Mouse (Mus musculus): Measurements from ENCODE around the gene Iqgap1. TPM values are rescaled to one million over a fixed set of nuclear protein-coding genes. Genes with fewer than 3 reads are reported as not detected.
A peak's percentile ranks its signal among the peaks of the same experiment; 100 is the strongest.

Gene Iqgap1
- total RNA-seq, 2 experiments from 2014 or later, result 15.7 to 17.2 TPM

DNA sequence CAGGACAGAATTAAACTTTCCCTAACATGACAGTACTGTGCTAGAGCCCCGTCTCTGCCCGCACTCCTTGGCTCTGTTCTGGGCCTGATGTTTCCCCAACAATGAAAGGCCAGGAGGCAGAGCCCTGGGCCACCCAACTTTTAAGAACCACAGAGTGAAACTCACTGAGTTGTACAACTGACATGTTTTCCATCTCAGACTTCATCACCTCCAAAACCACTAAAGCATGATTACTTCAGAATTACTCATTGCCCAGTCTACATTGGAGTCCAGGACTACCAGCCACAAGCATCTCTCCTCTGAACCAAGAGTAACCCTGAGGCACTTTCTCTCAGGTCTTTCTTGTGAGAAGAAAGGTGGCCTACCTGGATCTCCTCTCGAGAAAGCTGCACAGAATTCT is 83.1 kb downstream of the Iqgap1 start:
- DNase-seq, result no peak
- intact Hi-C loops (cut with DNase I), result loop anchor here (5.0 to 10.0 kb wide), 2 partner anchors 60 to 412 kb away; no protein-coding TSS in a partner anchor

DNA sequence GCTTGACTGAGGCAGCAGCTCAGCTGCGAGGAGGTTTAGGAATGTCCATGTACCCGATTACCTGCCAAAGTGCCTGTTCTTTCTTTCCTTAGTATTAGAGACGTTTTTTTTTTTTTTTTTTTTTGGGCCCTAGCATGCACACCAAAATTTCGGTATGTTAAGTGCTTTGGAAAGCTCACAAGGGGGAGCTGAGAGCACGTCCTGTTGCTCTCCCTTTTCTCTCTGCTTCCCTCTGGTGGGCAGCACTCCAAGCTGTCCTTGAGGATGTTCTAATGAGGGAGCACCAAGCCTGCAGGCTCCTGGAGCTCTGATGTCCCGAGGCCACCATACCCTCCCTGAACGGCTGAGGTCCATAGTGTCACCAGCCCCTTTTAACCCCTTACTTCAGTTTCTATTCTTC is 84.8 kb downstream of the Iqgap1 start:
- intact Hi-C loops (cut with DNase I), result loop anchor here (1.0 to 10.0 kb wide), 3 partner anchors 61 to 414 kb away; no protein-coding TSS in a partner anchor
- DNase-seq, result peak; percentile 59 to 76

DNA sequence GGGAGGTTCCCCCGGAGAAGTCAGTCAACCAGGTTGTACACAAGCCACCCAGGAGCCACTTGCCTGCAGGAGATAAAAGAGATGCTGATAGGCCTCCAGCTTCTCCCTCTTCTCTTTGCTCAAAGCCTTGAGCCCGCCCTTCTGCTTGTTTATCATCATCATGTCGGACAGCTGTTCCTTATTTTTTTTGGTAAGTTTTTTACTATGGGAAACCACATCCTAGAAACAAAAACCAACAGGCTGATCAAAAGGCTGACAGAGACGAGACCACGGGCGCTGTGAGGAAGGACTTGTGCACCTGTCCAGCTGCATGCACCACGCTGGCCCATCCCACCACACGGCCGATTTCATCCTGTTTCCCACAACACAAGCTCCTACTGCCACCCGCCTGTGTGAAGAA is 89.6 kb downstream of the Iqgap1 start:
- no peak for DNase-seq
- intact Hi-C loops (cut with DNase I), result no loop called here

DNA sequence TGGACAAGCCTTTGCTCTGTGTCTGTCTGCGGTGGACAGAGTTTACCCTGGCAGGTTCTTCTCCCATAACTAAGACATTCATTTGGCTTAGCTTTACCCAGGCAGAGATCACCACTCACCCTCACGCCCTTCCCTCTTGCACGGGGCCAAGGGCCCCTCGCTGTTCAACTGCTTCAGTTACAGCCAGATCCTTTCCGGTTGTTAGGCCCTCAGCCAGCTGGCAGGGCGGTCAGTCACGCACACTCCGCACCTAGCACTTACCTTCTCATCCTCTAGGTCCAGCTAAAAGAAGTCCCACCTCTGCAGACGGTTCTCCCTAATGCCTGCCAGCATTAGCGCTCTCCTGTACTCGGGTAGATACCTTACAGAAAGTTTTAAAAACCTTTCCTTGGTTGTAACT is 92.8 kb downstream of the Iqgap1 start:
- DNase-seq, result no peak
- intact Hi-C loops (cut with DNase I), result no loop called here

DNA sequence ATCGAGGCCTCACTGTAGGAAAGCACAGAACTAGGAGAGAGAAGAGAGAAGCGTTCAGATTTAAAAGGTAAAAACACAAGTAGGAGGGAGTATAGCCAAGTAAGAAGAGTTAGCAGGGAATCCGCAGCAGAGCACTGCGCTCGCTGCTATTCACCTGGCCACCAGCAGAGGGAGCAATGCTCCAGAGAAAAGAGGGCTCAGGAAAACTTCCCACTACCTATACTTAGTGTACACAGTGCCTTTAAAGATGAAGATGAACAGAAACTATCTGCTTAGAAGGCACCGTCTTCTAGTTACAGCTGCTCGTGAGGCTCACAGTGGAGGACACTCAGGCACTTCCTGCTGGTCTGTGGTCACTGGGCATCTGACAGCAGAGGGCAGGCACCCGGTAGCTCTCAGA is 96.1 kb downstream of the Iqgap1 start:
- intact Hi-C loops (cut with DNase I), result loop anchor here (1.0 kb wide), 1 partner anchor 120 kb away; no protein-coding TSS in a partner anchor
- peak; percentile 43 to 59 for DNase-seq

DNA sequence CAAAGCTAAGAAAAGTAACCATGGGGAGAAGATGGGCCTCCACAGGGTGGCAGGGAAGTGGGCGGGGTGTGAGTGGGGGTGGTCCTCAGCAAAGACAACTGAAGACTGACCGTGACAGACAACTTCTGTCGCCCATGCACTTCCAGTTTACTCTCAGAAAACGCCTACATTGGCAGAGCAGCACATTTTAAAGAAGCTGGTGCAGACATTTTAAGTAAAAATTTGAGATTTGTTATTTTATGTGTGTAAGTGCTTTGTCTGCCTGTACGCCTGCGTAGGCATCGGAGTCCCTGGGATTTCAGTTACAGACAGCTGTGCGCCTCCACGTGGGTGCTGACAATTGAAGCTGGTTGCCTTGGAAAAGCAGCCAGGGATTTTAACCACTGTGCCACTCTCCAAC is 104.7 kb downstream of the Iqgap1 start:
- intact Hi-C loops (cut with DNase I), result no loop called here
- no peak for DNase-seq

DNA sequence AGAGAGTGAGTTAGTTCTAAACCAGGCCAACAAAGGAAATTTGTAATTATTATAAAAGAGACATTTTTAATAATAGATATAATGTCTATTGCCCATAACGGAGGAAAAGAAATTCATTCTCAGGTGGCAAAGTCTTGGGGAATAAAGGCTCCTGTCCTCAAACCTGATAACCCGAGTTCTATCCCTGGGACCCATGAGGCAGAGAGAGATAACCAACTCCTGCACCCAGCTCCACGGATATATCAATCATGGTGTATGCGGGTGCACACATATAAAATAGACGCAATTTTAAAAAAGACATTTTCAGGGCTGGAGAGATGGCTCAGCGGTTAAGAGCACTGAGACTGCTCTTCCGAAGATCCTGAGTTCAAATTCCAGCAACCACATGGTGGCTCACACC is 106.2 kb downstream of the Iqgap1 start:
- intact Hi-C loops (cut with DNase I), result loop anchor here (10.0 kb wide), 1 partner anchor 335 kb away; the partner anchor contains the start of gene Fes
- DNase-seq, result no peak

DNA sequence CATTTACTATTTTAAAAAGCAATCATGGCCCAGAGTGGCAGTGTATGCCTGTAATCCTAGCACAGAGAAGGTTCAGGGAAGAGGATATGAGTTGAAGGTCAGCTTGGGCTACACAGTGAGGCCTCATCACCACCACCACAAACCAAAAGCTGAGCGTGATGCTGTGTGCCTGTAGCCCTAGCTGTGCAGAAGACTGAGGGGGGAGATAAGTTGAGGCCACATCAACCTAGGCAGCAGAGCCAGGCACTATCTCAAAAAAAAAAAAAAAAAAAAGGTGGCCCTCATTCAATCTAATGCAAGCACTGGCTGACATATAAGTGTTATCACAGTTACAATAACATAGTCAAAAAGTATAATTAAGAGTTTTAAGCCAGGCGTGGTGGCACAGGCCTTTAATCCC is 106.7 kb downstream of the Iqgap1 start:
- intact Hi-C loops (cut with DNase I), result loop anchor here (10.0 kb wide), 1 partner anchor 334 kb away; the partner anchor contains the start of gene Fes

DNA sequence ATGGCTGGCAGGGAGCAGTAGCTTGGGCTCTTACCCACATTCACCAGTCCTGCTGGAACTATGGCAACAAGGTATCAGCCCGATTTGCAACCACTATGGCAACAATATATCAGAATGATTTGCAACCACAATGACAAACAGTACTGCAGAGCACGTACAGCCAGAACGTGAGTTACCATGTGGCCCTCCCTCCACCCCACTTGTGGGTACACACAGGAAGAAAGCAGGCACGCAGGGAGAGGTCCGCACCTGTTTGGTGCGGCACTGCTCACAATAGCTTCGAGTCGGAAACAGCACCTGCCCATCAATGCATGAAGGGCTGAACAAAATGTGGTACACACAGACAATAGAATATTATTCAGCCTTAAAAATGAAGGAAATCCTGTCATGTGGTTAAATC is 107.3 kb downstream of the Iqgap1 start:
- no peak for DNase-seq
- intact Hi-C loops (cut with DNase I), result loop anchor here (10.0 kb wide), 1 partner anchor 334 kb away; the partner anchor contains the start of gene Fes

More for the DNA sequence above, 106.7 kb downstream of the Iqgap1 start:
- no peak for DNase-seq

DNA sequence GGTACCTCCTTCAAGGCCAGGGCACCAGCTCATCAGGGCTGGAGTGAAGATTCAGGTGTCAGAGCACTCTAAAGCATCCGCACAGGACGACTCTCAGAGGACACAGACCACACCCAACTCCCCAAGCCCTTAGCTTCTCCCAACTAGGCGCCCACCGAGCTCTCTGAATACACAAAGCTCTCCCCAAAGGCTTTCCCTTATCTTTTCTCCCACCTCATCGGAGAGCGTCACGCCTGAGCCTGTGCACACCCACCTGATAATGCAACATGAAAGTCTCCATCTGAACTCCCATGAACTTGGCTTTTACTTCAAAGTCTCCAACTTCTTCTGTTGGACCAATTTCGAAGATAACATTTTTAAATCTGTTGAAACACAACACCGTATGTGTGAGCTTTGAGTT is 109.0 kb downstream of the Iqgap1 start:
- intact Hi-C loops (cut with DNase I), result loop anchor here (10.0 kb wide), 1 partner anchor 332 kb away; the partner anchor contains the start of gene Fes
- no peak for DNase-seq

DNA sequence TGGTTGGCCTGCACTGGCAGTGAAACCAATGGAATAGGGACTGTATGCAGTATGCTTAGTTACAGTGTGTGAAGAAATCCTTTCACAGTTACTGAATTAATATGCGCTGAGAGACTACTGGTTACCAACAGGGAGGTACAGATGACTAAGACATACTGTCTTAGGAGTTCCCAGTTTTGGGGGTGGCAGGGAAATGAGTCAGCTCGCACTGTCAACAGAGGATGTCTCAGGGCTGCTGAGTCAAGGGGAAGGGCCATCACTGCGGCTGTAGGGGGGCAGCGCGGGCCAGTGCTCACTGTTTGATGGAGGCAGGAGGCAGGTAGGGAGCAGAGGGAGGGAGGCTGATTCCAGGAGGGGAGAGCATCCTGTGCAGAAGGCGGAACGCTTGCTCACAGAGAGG is 110.5 kb downstream of the Iqgap1 start:
- intact Hi-C loops (cut with DNase I), result loop anchor here (10.0 kb wide), 1 partner anchor 331 kb away; the partner anchor contains the start of gene Fes
- DNase-seq, result no peak

DNA sequence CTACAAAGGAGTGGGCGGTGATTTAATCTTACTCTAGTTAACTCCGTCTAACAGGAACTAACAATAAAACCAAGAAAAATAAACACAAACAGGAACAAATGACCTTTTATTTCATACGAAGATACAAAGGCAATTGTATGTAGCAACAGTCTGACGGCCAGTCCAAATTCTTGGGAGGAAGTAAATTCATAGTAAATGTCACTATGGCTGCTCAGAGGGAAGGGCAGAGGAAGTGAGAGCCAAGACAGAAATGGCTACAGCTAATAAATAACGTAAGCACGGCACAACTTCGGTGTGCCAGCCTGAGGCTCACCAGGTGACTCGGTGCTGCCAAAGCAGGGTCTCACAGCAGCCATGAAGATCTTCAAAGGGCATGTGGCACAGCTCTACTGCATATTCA is 114.3 kb downstream of the Iqgap1 start:
- intact Hi-C loops (cut with DNase I), result loop anchor here (10.0 kb wide), 1 partner anchor 327 kb away; the partner anchor contains the start of gene Fes
- DNase-seq, result no peak

DNA sequence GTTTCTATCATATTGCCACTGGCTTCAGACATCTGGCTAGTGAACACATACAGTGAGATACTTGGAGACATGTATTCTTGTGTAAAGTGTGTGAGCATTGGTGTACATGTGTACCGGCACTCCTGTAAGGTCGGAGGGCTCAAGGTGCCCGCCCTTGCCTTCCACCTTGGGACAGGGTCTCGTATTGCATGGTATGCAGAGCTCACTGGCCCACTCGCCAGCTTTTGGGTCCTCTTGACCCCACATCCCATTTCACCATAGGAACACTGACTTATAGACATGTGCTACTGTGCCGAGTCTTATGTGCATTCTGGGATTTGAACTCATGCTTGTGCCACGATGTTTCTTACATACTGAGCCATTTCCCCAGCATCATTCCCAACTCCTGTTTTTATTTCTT is 115.4 kb downstream of the Iqgap1 start:
- intact Hi-C loops (cut with DNase I), result loop anchor here (10.0 kb wide), 1 partner anchor 326 kb away; the partner anchor contains the start of gene Fes
- DNase-seq, result no peak

DNA sequence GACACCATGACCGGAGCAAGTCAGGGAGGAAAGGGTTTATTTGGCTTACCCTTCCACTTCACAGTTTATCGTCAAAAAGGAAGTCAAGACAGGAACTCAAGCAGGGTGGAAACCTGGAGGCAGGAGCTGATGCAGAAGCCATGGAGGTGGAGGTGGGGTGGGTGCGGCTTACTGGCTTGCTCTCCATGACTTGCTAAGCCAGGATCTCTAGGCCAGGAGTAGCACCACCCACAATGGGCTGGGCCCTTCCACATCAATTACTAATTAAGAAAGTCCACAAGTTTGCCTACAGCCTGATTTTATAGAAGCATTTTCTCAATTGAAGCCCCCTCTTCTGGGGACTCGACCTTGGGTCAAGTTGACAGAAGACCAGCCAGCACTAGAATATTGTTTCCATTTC is 121.7 kb downstream of the Iqgap1 start:
- no peak for DNase-seq
- intact Hi-C loops (cut with DNase I), result no loop called here

DNA sequence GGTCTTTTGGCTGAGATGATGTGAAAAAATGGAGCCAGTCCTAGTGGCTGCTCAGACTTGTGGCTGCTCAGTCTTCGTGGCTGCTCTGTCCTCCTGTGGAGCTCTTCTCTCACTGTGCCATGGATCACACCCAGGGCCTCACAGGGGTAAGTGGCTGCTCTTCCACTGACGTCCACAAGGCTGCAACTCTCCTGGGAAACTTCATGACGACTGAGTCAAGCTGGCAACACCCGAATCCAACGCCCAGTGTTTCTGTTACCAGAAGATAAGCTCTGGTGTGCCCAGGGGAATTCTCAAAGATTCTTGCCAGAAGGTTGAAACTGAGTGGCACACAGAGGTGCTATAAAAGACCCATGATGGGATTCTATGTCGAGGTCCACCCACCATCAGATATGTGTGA is 123.3 kb downstream of the Iqgap1 start:
- intact Hi-C loops (cut with DNase I), result no loop called here
- no peak for DNase-seq

DNA sequence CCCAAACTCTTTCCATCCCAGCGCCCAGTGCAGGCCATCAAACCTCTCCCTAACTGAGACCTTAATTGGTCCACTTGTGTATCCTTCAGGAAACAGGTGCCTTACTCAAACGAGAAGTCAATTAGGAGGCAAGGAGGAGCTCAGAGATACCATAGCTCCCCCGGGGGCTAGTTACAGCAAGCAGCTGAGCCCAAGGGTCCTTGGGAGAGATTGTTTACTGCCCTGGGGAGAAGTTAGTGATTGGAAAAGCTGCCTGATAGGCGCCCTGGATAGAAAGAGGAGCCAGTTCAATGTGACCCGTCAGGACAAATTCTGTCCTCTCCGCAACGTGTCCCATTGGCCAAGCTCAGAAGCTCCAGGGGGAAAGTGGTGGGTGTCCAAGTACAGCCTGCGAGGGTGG is 126.1 kb downstream of the Iqgap1 start:
- intact Hi-C loops (cut with DNase I), result no loop called here
- DNase-seq, result no peak

DNA sequence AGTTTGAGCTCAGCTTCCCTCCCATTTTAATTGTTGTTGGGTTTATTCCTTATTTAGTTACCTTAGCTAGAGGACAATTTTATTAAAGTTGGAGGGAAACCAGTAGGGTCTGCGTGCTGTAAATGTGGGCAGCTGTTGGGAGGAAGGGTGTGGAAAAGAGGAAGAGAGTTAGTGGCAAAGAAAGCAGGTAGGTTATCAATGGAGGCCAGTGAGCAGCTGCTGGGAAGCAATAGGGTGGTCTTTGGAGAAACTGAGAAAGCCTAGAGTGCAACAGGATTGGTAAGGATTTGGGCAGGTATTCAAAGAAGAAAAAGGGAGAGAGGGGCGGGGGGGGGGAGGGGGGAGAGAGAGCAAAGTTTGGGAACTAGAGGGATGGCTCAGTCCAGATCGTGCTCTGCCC is 126.8 kb downstream of the Iqgap1 start:
- intact Hi-C loops (cut with DNase I), result no loop called here
- DNase-seq, result no peak

DNA sequence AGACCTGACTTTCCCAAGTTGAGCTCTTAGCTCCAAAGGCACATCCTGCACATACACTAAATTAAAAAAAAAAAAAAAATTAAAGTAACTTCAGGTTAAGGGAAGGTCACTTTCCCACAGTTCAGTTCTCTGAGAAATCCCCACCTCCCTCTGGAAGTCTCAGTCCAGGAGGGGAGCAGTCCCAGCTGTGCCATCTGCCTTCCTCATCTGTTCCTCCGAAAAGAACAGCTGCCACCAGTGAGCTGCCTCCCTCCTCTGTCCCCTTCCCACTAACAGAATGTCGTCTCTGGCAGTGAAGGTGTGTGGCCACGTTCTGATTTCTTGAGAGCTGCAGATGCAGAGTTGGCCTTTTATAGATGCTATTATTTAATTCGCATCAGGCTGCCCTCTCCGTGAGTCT is 127.9 kb downstream of the Iqgap1 start:
- DNase-seq, result no peak
- intact Hi-C loops (cut with DNase I), result no loop called here

DNA sequence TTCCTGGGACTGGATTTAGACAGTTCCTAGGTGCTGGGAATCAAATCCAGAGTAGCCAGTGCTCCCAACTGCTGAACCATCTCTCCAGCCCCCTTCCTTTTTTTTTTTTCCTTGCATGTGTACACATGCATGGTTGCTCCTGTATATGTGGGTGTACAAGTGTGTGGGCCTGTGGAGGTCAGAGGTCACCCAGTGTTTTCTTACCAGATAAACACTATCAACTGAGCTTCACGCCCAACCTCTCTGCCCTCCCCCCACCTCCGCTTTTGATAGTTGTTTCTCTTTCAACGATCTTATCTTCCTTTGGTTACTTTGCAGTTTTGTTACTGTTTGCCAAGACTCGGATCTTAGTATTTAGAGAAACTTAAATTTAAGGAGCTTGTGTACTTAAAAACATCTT is 128.9 kb downstream of the Iqgap1 start:
- no peak for DNase-seq
- intact Hi-C loops (cut with DNase I), result no loop called here

DNA sequence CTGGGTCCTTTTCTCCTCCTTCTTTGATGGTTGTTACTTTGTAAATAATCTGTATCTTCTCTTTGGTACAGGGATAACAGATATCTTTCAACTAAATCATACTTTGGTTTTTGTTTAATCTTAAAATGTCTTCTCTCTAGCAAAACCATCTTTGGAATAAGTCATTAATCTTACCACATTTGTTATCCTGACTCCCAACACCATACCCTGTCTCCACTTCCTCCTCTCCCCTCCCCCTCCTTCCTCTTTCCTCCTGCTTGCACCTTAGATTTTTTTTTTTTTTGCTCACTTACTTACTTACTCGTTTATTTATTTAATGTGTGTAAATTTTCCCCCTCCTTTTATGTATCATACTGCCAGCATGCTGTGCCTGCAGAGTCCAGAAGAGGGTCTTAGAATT is 129.4 kb downstream of the Iqgap1 start:
- DNase-seq, result no peak
- intact Hi-C loops (cut with DNase I), result no loop called here

DNA sequence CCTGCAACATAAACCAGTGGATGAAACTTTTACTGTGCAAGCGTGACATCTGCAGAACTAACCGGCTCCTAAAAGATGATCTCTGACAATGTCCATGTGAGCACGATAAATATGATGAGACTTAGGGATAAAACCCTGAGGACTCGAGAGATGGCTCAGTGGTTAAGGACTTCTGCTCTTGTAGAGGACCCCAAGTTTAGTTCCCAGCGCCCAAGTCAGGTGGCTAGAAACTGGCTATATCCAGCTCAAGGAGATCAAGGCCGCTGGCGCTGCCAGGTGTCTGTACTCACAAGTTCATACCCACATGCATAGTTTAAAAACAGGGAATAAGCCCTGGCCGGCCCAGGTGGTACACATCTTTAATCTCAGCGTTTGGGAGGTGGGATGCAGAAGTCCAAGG is 133.3 kb downstream of the Iqgap1 start:
- intact Hi-C loops (cut with DNase I), result no loop called here
- no peak for DNase-seq

DNA sequence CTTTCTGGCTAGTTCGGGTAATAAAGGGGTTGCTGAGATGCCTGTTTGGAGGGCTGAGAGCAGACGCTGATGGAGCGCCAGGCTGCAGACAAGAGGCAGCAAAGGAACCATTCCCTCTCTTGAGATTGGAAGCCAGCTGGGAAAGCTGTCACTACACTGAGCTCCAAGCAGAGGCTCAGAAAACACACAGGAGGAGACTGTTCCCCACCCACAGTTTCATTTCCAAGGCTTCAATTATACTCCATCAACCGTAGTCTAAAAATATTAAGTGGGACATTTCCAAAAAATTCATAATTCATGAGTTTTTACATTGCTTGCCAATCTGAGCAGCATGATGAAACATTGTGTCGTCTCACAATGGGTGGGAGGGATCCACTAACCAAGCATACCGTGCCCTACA is 134.6 kb downstream of the Iqgap1 start:
- DNase-seq, result no peak
- intact Hi-C loops (cut with DNase I), result no loop called here

DNA sequence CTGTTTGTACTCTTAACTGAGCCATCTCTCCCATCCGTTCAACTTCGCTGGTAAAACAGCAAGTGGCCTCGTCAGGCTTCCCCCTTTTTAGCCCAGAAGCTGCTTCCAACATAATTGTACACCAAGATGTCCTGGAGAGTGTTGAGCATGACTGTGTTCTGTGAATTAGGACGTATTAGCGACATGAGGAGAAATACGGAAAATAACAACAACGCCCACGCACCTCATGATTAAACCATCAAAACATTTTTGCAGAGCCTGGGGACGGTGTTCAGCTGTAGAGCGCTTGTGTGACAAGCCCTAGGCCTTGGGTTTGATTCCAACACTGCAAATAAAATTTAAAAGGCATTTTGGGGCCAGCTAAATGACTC is 136.6 kb downstream of the Iqgap1 start:
- intact Hi-C loops (cut with DNase I), result loop anchor here (5.0 kb wide), 1 partner anchor 47 kb away; no protein-coding TSS in a partner anchor
- no peak for DNase-seq

Data from gastrocnemius, postnatal 36 days (tissue).